Mouse (Mus musculus): ENCODE results near the gene Elmo3.

DNA sequence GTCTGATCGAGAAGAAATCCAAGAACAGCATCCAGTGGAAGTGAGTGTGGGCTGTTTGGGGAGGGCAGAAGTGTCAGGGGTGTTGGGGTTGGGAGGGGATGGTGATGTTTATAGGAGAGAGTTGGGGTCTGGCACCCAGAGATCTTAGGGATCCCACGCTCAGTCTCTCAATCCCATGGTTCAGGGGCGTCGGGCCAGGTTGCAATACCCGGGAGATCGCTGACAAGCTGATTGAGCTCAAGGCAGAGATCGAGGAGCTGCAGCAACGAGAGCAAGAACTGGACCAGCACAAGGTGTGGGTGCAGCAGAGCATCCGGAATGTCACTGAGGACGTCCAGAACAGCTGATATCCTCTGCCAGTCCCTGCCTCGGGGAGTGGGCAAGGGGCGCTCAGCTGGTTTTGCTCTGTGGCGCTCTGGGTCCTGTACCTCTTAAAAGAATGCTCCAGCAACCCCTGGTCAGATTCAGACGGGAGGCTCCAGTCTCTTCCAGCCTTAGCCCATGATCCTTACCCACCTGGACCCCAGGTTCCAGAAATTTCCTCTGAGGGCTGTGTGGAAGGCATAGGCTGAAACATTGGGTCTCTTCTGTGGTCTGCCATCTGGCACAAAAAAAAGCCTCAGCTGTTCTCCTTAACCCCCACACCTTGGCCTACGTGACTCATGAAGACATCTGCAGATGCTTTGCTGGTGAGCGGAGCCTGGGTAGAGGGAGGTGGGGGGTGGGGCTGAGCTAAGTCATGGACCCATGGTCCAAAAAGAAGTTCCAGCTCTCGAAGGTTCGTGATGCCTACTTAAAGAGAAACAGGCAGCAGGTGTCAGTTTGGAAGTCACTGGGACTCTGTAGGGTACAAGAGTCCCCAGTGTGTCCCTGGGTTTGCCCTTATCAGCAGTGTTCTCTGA is 6.8 kb upstream of the Elmo3 start:
- TF ChIP-seq CTCF (IDR thresholded peaks at IDR 0.05) (no peak), EP300 (IDR thresholded peaks at IDR 0.05) (no peak)
